Mouse (Mus musculus) testis, adult 2 months (tissue): ENCODE measurements at regions not wholly inside any gene's neighbourhood (a gene's known extent, or its start where the extent isn't known, plus 50 kb on each side); places are given as distances from the start of the nearest gene placed in this dataset.

Source experiments
- CTCF ChIP-seq: fragments of 200-500 bp; IDR thresholded peaks from 2 replicates; pipeline ENCODE4 v1.5.1; 2012; ENCODE audit warnings: low read depth, mild to moderate bottlenecking, inconsistent platforms, low read length, moderate library complexity; ENCODE audit not compliant: control insufficient read depth, insufficient read depth, insufficient replicate concordance
- POLR2A ChIP-seq: fragments of 200-500 bp; IDR thresholded peaks from 2 replicates; pipeline ENCODE4 v1.6.1; 2012; ENCODE audit warnings: low read depth, mild to moderate bottlenecking, inconsistent platforms, low read length, moderate library complexity; ENCODE audit not compliant: control insufficient read depth

- no peak for TF ChIP-seq POLR2A
- no peak for TF ChIP-seq CTCF
Observed at GRCm38 (mm10) chr4:142355387-142355786, 116.2 kb upstream of the Kazn start.
